Mouse (Mus musculus) heart, embryonic 12.5 days (tissue): ENCODE results near the gene Olfr972. TPM values are rescaled to one million over a fixed set of nuclear protein-coding genes. Genes with fewer than 3 reads are reported as not detected.
"Not testable (repeated sequence)": the region's sequence is repeated elsewhere in the genome, so short reads cannot be mapped to it uniquely, and the experiment has no call there.

Experiments used
- ATAC-seq: fragments of 200-750 bp; cut with Nextera tagmentation; 2 replicates; pipeline ENCODE4 v1.8.0; 2017; ENCODE audit warnings: moderate TSS enrichment, moderate library complexity; ENCODE audit not compliant: insufficient number of reproducible peaks, low FRiP score
- H3K27ac ChIP-seq: fragments of 300-500 bp; sonication (generic); 2 replicates; pipeline ENCODE4 v1.5.1; 2016; ENCODE audit warnings: mild to moderate bottlenecking, moderate library complexity; ENCODE audit not compliant: poor library complexity, severe bottlenecking
- H3K27me3 ChIP-seq: fragments of 300-500 bp; sonication (generic); replicated peaks from 2 replicates; pipeline ENCODE4 v1.6.1; 2016; ENCODE audit warnings: mild to moderate bottlenecking, moderate library complexity
- H3K36me3 ChIP-seq: fragments of 300-500 bp; sonication (generic); 2 replicates; pipeline ENCODE4 v1.6.1; 2016; ENCODE audit warnings: mild to moderate bottlenecking, moderate library complexity
- H3K4me1 ChIP-seq: fragments of 300-500 bp; sonication (generic); replicated peaks from 2 replicates; pipeline ENCODE4 v1.6.1; 2016; ENCODE audit warnings: mild to moderate bottlenecking
- H3K4me2 ChIP-seq: fragments of 300-500 bp; sonication (generic); 2 replicates; pipeline ENCODE4 v1.6.1; 2016; ENCODE audit warnings: mild to moderate bottlenecking, moderate library complexity
- H3K4me3 ChIP-seq: fragments of 300-500 bp; sonication (generic); 2 replicates; pipeline ENCODE4 v1.5.1; 2016; ENCODE audit warnings: mild to moderate bottlenecking
- H3K9ac ChIP-seq: fragments of 300-500 bp; sonication (generic); 2 replicates; pipeline ENCODE4 v1.6.1; 2016; ENCODE audit warnings: mild to moderate bottlenecking, moderate library complexity
- H3K9me3 ChIP-seq: fragments of 300-500 bp; sonication (generic); replicated peaks from 2 replicates; pipeline ENCODE4 v1.6.1; 2016; ENCODE audit warnings: mild to moderate bottlenecking, moderate library complexity
- WGBS: fragments of 180-500 bp; shearing (Covaris S2); methylation state at CpG from one replicate; pipeline ENCODE4 v1.1.7; 2016; 5-methylcytosine and 5-hydroxymethylcytosine counted together
- polyA plus RNA-seq: library from polyadenylated mRNA; unstranded; fragments of >200 nt; fragmentation: Nextera tagmentation; extraction: Ambion mirVana; gene quantifications from 2 replicates; pipeline ENCODE4 v1.2.1, GENCODE M21; 2016

Gene Olfr972
- not detected in 2 replicates for polyA plus RNA-seq

DNA sequence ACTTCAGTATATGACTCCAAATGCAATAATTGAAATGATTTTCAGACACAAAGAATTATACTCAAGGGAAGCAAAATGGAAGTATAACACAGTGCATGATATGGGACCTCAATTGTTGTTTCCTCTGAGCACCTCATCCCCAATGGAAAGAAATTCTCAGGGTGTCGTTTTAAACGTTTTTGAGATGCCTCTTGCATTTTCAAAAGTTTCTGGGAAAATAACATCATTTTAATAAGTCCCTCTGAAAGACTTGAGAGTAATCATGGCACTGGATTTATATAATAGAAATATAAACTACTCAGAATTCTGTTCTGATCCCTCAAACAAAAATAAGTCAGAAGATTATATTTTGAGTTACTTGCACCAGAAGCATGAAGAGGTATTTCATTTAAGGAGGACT, at the start of gene Olfr972:
Gene Olfr972 (plus strand): TSS at position 301 of the 400 bp plus-strand sequence.
- 54% methylated on average over 2 of the region's 2 CpGs for WGBS
- no peak within 1 kb of the TSS for H3K4me2 ChIP-seq
- H3K36me3 ChIP-seq, result no peaks in the 10 kb centered on the region
- H3K27me3 ChIP-seq, result no peaks in the 10 kb centered on the region
- H3K9ac ChIP-seq, result no peak within 1 kb of the TSS
- no peaks in the 10 kb centered on the region for H3K4me1 ChIP-seq
- no peak within 1 kb of the TSS for H3K27ac ChIP-seq
- 0 out of 2 replicates have a peak, but pooled peaks cover 7% of the 10 kb centered on the region for H3K9me3 ChIP-seq
- H3K4me3 ChIP-seq, result no peak within 1 kb of the TSS
- no peak for ATAC-seq

DNA sequence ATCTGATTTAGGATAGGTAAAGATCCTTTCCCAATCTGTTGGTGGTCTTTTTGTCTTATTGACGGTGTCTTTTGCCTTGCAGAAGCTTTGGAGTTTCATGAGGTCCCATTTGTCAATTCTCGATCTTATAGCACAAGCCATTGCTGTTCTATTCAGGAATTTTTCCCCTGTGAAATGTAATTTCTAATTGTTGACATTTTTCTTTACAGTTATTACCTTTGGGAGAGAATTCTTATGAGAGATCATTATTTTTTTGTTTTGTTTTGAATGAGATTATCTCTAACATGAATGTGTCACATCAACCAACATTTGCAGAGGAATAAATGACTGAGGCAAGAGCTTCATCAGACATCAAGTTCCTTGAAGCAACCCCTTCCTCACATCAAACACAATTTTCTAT, 29.6 kb upstream of the Olfr972 start, which contains the start of gene Olfr971:
Gene Olfr971 (plus strand): TSS at position 301 of the 400 bp plus-strand sequence.
- H3K4me1 ChIP-seq, H3K4me3 ChIP-seq, H3K36me3 ChIP-seq, ATAC-seq, H3K27me3 ChIP-seq, H3K9me3 ChIP-seq, H3K9ac ChIP-seq, H3K4me2 ChIP-seq, H3K27ac ChIP-seq: not testable (repeated sequence)
- WGBS, result 77% methylated on average over 2 of the region's 2 CpGs

DNA sequence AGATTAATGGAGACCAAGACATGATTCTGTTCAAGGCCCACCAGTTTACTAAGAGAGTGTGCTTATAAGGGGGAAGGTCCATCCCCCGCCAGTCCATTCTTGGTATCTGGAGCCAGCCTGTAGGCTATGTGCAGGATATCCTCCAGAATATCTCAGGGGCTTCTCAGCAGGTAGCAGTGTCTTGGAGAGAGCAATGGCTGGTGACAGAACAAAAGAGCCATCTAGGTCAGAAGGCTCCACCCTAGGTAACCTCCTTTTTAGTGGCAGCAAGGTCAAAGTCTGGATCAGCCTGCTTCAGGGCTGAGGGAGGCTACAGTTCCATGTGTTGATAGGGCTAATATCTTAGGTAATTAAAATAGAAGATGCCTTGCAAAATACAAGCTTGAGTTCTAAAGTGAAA, 5.8 kb downstream of the Olfr972 start:
- H3K36me3 ChIP-seq, ATAC-seq, H3K9ac ChIP-seq, H3K27ac ChIP-seq, H3K27me3 ChIP-seq, H3K4me3 ChIP-seq, H3K4me1 ChIP-seq, H3K4me2 ChIP-seq, H3K9me3 ChIP-seq: not testable (repeated sequence)
- 74% methylated on average over 1 of the region's 1 CpGs for WGBS

GRCm38 (mm10) chr9:39877541-39878396, 11.5 kb downstream of the Olfr972 start:
- H3K27ac ChIP-seq, H3K9ac ChIP-seq, H3K36me3 ChIP-seq, H3K4me2 ChIP-seq, H3K9me3 ChIP-seq, ATAC-seq, H3K27me3 ChIP-seq, H3K4me1 ChIP-seq, H3K4me3 ChIP-seq: not testable (repeated sequence)
- WGBS, result no CpG with 5 or more reads among the region's 4 CpGs

- no peak overlapping the region for H3K27ac ChIP-seq
Observed at GRCm38 (mm10) chr9:39905106-39905505, 38.9 kb downstream of the Olfr972 start.

DNA sequence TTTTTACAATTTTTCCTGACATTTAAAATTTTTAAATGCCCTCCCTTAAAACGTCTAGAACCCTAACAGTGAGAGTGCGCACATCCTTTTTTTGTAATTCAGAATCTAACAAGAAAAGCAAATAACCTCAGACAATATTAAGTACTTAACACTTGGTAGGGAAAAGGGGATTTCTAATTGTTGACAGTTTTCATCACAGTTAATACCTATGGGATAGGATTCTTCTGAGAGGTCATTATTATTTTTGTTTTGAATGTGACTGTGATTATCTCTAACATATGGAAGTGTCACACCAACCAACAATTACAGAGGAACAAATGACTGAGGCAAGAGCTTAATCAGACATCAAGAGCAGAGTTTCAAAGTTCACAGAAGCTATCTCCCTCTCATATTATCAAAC, 40.8 kb downstream of the Olfr972 start, which contains the start of gene Olfr229:
Gene Olfr229 (plus strand): TSS at position 301 of the 400 bp plus-strand sequence.
- Histone ChIP-seq H3K36me3 (no peaks in the 10 kb centered on the region), H3K4me1 (no peaks in the 10 kb centered on the region), H3K27me3 (no peaks in the 10 kb centered on the region), H3K4me3 (no peak within 1 kb of the TSS), H3K4me2 (no peak within 1 kb of the TSS), H3K27ac (no peak within 1 kb of the TSS), H3K9me3 (no peaks in the 10 kb centered on the region), H3K9ac (no peak within 1 kb of the TSS)
- ATAC-seq, result no peak
- 58% methylated on average over 2 of the region's 2 CpGs for WGBS

More at GRCm38 (mm10) chr9:39905106-39905505, 38.9 kb downstream of the Olfr972 start:
- no peaks in the 10 kb centered on the region for H3K36me3 ChIP-seq
- no peak overlapping the region for H3K4me3 ChIP-seq
- no peaks in the 10 kb centered on the region for H3K27me3 ChIP-seq
- no peaks in the 10 kb centered on the region for H3K9me3 ChIP-seq
- 70% methylated on average over 6 of the region's 6 CpGs for WGBS
- H3K4me2 ChIP-seq, result no peak overlapping the region
- H3K9ac ChIP-seq, result no peak overlapping the region
- no peak for ATAC-seq
- no peaks in the 10 kb centered on the region for H3K4me1 ChIP-seq

- no peak overlapping the region for H3K4me3 ChIP-seq
- no peaks in the 10 kb centered on the region for H3K4me1 ChIP-seq
- no peaks in the 10 kb centered on the region for H3K27me3 ChIP-seq
- no peak overlapping the region for H3K4me2 ChIP-seq
- no peak overlapping the region for H3K27ac ChIP-seq
- WGBS, result 76% methylated on average over 3 of the region's 3 CpGs
- no peak overlapping the region for H3K9ac ChIP-seq
- H3K36me3 ChIP-seq, result no peaks in the 10 kb centered on the region
- no peaks in the 10 kb centered on the region for H3K9me3 ChIP-seq
- no peak for ATAC-seq
Observed at GRCm38 (mm10) chr9:39909939-39910338, 43.7 kb downstream of the Olfr972 start.

Other genes starting within 250 kb of the Olfr972 start
- not detected in 2 replicates for gene Olfr960, start 245.0 kb upstream of the Olfr972 start, polyA plus RNA-seq
- gene Olfr961, start 221.3 kb upstream of the Olfr972 start, polyA plus RNA-seq, result not detected in 2 replicates
- gene Olfr963, start 199.2 kb upstream of the Olfr972 start, polyA plus RNA-seq, result not detected in 2 replicates
- not detected in 2 replicates for gene Olfr149, start 159.3 kb upstream of the Olfr972 start, polyA plus RNA-seq
- not detected in 2 replicates for gene Olfr965, start 155.1 kb upstream of the Olfr972 start, polyA plus RNA-seq
- gene Olfr150, start 135.4 kb upstream of the Olfr972 start, polyA plus RNA-seq, result not detected in 2 replicates
- gene Olfr967, start 120.2 kb upstream of the Olfr972 start, polyA plus RNA-seq, result not detected in 2 replicates
- gene Olfr968, start 83.2 kb upstream of the Olfr972 start, polyA plus RNA-seq, result not detected in 2 replicates
- not detected in 2 replicates for gene Olfr969, start 75.5 kb upstream of the Olfr972 start, polyA plus RNA-seq
- not detected in 2 replicates for gene Olfr970, start 57.6 kb upstream of the Olfr972 start, polyA plus RNA-seq
- not detected in 2 replicates for gene Olfr971, start 29.5 kb upstream of the Olfr972 start, polyA plus RNA-seq
- not detected in 2 replicates for gene Olfr229, start 40.9 kb downstream of the Olfr972 start, polyA plus RNA-seq
- not detected in 2 replicates for gene Olfr974, start 71.1 kb downstream of the Olfr972 start, polyA plus RNA-seq
- gene Olfr975, start 85.6 kb downstream of the Olfr972 start, polyA plus RNA-seq, result not detected in 2 replicates
- not detected in 2 replicates for gene Olfr976, start 94.7 kb downstream of the Olfr972 start, polyA plus RNA-seq
- gene Olfr978, start 125.7 kb downstream of the Olfr972 start, polyA plus RNA-seq, result not detected in 2 replicates
- not detected in 2 replicates for gene Olfr979, start 137.0 kb downstream of the Olfr972 start, polyA plus RNA-seq
- gene Olfr980, start 143.2 kb downstream of the Olfr972 start, polyA plus RNA-seq, result not detected in 2 replicates
- gene Olfr981, start 155.0 kb downstream of the Olfr972 start, polyA plus RNA-seq, result not detected in 2 replicates
- not detected in 2 replicates for gene Olfr982, start 207.4 kb downstream of the Olfr972 start, polyA plus RNA-seq
- not detected in 2 replicates for gene Olfr983, start 227.2 kb downstream of the Olfr972 start, polyA plus RNA-seq
- not detected in 2 replicates for gene Olfr984, start 247.8 kb downstream of the Olfr972 start, polyA plus RNA-seq